Mouse (Mus musculus): ENCODE measurements at regions not wholly inside any gene's neighbourhood (a gene's known extent, or its start where the extent isn't known, plus 50 kb on each side); places are given as distances from the start of the nearest gene placed in this dataset.

DNA sequence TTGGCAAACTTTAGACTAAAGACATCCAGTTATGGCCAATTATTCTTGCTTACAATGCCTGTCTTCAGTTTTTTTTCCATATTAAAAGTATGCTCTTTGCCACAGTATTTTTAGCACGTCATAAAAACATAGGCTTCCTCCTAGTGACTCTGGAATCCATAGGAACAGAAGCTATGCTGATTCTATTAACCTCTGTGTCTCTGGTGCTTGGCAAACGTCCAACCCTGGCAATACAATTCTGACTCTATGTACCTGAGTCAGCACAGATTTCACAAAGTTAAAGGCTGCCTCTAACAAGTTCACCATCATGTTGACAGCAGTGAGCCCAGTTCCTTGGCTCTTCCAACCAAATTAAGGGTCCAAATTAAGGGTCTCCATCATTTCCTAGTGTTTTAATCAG is 194.6 kb upstream of the Stt3b start:
- TF ChIP-seq CTCF (IDR thresholded peaks at IDR 0.05) (no peak), EP300 (IDR thresholded peaks at IDR 0.05) (no peak)

All from lung, postnatal 0 days (tissue).